Mouse (Mus musculus) layer of hippocampus, adult 11-12 months (tissue): ENCODE results near the gene Ampd2.
A peak's percentile ranks its signal among the peaks of the same experiment; 100 is the strongest.

ENCODE experiments used
- DNase-seq: peaks from one replicate; pipeline ENCODE4 v3.0.0; 2022; ENCODE audit warnings: low spot score

Gene Ampd2

GRCm38 (mm10) chr3:108086470-108086979, at the start of gene Ampd2:
Ampd2 (minus strand) TSS chr3:108086651.
- DNase-seq, result peak; percentile 61

- DNase-seq, result peak; percentile 52
Observed at GRCm38 (mm10) chr3:108134701-108135100, 48.2 kb upstream of the Ampd2 start.

DNA sequence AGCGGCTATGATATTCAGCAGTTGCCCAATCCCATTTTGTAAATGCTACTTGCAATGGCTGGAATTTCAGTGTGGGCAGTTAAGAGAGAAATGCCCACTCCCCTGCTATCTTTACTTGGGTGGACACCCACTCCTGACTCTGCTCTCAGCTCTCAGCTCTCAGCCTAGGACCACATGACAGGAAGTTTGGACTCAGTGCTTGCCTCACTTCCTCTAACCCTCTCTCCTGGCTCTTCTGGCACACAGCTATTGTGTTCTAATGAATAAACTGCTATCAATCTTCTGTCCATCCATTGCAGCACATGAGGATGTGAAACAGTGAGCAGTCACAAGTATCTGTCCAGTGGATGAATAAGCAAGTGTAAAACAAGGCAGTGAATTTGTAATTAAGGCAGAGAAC, 46.0 kb upstream of the Ampd2 start:
- DNase-seq, result no peak

GRCm38 (mm10) chr3:108131821-108132220, 45.4 kb upstream of the Ampd2 start:
- no peak for DNase-seq

- no peak for DNase-seq
Observed at GRCm38 (mm10) chr3:108131216-108131615, 44.8 kb upstream of the Ampd2 start.

GRCm38 (mm10) chr3:108129804-108130203, 43.4 kb upstream of the Ampd2 start:
- DNase-seq, result no peak

DNA sequence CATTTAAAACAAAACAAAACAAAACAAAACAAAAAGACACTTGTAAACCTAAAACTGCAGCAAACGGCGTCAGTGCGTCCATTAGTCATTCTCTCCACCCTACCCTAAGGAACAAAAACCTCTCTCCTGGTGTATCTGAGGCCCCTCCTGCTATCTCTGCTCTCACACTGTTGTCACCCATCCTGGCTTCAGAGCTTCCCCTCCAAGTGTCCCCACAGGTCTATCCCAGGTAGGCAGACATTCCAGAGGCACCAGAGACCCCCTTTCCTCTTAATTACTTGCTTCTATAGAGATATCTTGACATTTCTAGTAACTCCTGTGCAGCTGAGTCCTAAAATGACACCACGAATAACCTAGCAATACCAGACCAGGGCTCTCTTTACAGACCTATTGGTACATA, 42.9 kb upstream of the Ampd2 start:
- no peak for DNase-seq

DNA sequence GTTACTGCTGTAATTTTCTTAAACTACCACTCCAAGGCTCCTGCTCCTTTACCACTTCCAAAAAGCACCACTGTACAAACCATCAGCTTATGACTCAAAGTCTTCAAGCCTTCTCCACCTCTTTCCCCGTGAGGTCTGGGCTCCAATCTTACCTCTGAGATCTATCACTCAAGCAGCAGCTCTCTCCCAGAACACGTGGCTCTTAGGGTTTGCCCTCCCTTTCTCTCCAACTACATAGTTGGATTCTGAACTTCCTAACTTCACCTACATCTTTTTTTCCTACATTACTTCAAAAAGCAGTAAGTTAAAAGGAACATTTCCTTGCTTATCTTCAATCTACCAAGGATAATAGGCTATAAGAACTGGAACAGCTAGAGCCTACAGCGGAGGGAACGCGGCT, 42.1 kb upstream of the Ampd2 start:
- no peak for DNase-seq

- DNase-seq, result no peak
Observed at GRCm38 (mm10) chr3:108126327-108126726, 39.9 kb upstream of the Ampd2 start.

GRCm38 (mm10) chr3:108124131-108124530, 37.7 kb upstream of the Ampd2 start:
- DNase-seq, result no peak

DNA sequence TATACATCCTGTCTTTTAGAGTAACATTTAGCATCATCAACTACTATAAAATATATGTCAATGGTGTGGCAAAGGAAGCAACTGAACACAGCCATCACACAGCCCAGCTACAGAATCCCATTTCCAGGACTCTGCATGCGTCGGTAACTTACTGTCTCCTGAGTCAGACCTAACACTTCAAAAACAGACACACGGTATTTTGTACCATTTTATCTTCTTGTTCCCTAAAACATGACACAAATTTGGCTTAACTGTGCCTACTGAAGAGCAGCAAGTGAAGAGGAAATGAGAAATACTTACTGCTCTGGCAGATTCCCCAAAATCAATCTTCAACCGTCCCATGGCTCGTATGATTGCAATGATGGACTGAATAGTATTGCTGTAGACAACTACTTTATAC, 36.8 kb upstream of the Ampd2 start:
- no peak for DNase-seq

GRCm38 (mm10) chr3:108121101-108121500, 34.6 kb upstream of the Ampd2 start:
- DNase-seq, result no peak

GRCm38 (mm10) chr3:108117465-108117864, 31.0 kb upstream of the Ampd2 start:
- DNase-seq, result no peak

- no peak for DNase-seq
Observed at GRCm38 (mm10) chr3:108113591-108114289, 27.3 kb upstream of the Ampd2 start.

GRCm38 (mm10) chr3:108112666-108113065, 26.2 kb upstream of the Ampd2 start:
- no peak for DNase-seq

- no peak for DNase-seq
Observed at GRCm38 (mm10) chr3:108112246-108112645, 25.8 kb upstream of the Ampd2 start.

- DNase-seq, result no peak
Observed at GRCm38 (mm10) chr3:108111320-108111719, 24.9 kb upstream of the Ampd2 start.

DNA sequence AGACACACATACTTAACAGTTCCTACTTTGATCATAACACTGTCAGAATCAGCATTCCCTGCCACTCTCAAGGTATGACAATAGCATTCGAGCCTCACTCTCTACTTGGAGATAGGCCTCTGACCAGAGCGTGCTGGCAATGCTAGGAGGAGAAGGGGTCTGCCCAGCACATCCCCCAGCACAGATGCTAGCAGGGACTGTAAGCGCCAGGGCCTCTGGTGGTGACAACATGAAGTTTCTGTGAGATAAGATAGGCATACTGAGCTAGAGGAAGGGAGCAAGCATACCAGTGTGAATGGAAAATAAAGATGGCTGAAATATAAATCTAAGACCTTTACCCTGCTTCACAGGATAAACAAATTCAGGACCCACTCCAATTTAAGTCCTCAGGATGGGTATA, 18.8 kb upstream of the Ampd2 start:
- DNase-seq, result no peak

GRCm38 (mm10) chr3:108102075-108102474, 15.6 kb upstream of the Ampd2 start:
- DNase-seq, result no peak

DNA sequence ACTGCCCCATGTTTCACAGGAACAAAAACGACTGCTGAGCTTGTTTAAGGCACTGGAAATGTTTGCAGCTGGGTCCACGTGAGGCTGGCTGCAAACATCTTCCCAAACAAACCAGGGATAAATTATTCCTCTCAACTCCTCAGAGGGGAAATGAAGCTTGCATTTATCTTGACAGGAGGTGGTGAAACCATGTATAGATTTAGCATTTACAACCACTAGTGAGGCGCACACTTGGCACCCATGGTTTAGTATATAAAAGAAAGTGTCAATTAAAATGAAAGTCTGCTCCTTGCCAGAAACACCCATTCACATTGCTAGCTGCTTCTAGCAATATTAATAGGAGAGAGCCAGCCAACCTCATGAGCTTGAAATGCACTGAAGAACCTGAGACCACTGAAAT, 15.1 kb upstream of the Ampd2 start:
- no peak for DNase-seq

GRCm38 (mm10) chr3:108098316-108098715, 11.9 kb upstream of the Ampd2 start:
- no peak for DNase-seq

DNA sequence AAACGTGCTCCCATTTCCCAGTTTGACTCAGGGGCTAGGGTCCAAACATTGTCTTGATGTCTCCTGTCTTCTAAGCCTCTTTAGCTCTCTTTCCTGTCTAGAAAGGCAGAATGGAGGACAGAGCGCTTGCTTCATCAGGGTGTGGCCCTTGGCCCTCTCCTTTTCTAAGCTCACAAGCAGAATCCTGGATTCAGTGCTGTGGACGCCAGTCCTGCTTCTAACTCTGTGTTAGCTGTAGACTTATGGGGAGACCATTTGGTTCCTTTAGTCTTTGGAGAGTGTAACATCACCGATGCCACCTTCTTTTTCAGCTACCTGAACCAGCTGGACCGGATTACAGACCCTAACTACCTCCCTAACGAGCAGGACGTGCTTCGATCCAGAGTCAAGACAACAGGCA, 11.2 kb upstream of the Ampd2 start:
- no peak for DNase-seq

DNA sequence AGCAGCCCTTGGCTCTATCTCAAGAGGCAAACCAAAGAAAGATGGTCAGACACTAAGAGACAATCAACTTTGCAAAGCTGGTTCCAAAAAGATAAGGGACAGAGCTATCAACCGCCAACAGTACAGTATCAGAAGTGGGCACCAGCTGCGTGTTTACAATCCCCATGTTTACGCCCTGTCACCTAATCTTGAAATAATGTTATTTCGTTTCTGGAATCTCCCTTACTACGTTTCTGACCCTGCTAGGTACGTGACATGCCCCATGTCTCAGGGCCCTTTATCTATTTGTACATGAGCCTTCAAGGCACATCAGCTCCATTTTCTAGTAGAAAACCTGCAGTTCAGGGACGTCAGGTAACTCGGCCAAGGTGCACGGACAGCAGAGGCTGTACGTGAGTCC, 10.3 kb upstream of the Ampd2 start:
- no peak for DNase-seq

DNA sequence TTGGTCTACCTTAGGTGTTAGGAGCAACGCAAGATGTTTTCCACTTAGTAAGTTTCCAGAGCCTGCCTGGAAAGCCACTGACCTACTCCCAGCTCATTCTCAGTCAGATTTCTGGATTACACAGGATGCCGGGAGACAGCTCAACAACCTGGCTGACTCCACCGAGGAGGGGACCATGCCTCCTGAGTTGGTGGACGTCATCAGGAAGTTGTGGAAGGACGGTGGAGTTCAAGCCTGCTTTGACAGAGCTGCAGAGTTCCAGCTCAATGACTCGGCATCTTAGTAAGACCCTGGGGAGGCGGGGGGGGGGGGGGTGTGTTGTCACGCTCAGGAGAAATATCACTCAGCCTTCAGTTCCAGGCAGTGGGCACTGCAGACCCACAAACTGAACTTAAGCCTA, 9.8 kb upstream of the Ampd2 start:
- no peak for DNase-seq
